Mouse (Mus musculus) kidney, adult 2 months (tissue): ENCODE data around the gene Sgpl1.

Experiments used
- CTCF ChIP-seq: fragments of 200-500 bp; conservative IDR thresholded peaks from 2 replicates; pipeline ENCODE4 v1.5.1; 2011; ENCODE audit warnings: low read depth, mild to moderate bottlenecking, control low read depth, low read length, moderate library complexity, mixed read lengths; ENCODE audit not compliant: insufficient read depth, insufficient read length
- POLR2A ChIP-seq: fragments of 200-500 bp; IDR thresholded peaks from one replicate; pipeline ENCODE4 v1.6.1; 2011; ENCODE audit warnings: low read depth, low read length, control low read depth

GRCm38 (mm10) chr10:61085364-61085763 is 62.1 kb downstream of the Sgpl1 start:
- no peak for TF ChIP-seq CTCF
- TF ChIP-seq POLR2A, result no peak
